Comparison of ENCODE assay signal across 13 mouse cellular contexts in genomic region chr9:68820478-68820877, GRCm38 (mm10).
A peak's percentile ranks its signal among the peaks of the same experiment; 100 is the strongest.
DNase-seq lines count a peak whose midpoint lies in the region; ATAC-seq and TF ChIP-seq lines count a peak whose summit lies in the region.
"Had no signal": no experiment of that assay in that cellular context is flagged by ENCODE, and none has a peak within 500 bp of the region (broad histone marks: within the 10 kb centered on the region; RNA-seq: fewer than 3 reads in every experiment).

No protein-coding gene starts in this region.

- no peak for TF ChIP-seq POLR2A in lung, adult 2 months (IDR thresholded peaks at IDR 0.05; ENCODE audit: borderline replicate concordance, extremely low read depth, low read depth, low read length)

- ATAC-seq in lung, embryonic 14.5 days (ENCODE audit: insufficient read depth): no peak
- no peak for ATAC-seq in liver, embryonic 12.5 days
- ATAC-seq: inflammation-experienced regulatory T-cells, adult 6 months; midbrain, embryonic 15.5 days; Patski had no signal

- H3K36me3 ChIP-seq in lung, embryonic 14.5 days (ENCODE audit: insufficient read depth): no peaks in the 10 kb centered on the region
- H3K36me3 ChIP-seq in liver, embryonic 12.5 days: no peaks in the 10 kb centered on the region
- H3K36me3 ChIP-seq: midbrain, embryonic 15.5 days; stomach, embryonic 15.5 days had no signal

- no peak overlapping the region for H3K27ac ChIP-seq in gastrocnemius, adult 2 months
- no peak overlapping the region for H3K27ac ChIP-seq in lung, embryonic 14.5 days (ENCODE audit: low read depth)
- H3K27ac ChIP-seq in liver, embryonic 12.5 days: no peak overlapping the region
- H3K27ac ChIP-seq: left cerebral cortex, adult 2 months; midbrain, embryonic 15.5 days; stomach, embryonic 15.5 days had no signal

- no peaks in the 10 kb centered on the region for H3K27me3 ChIP-seq in lung, embryonic 14.5 days (ENCODE audit: insufficient read depth, low read length)
- no peaks in the 10 kb centered on the region for H3K27me3 ChIP-seq in liver, embryonic 12.5 days (replicated peaks)
- H3K27me3 ChIP-seq: midbrain, embryonic 15.5 days; Patski; stomach, embryonic 15.5 days had no signal

- no peak overlapping the region for H3K4me3 ChIP-seq in gastrocnemius, adult 2 months
- no peak overlapping the region for H3K4me3 ChIP-seq in lung, embryonic 14.5 days (ENCODE audit: low read depth, low read length)
- H3K4me3 ChIP-seq in lung, adult 2 months (replicated peaks; ENCODE audit: extremely low read depth, low read depth, low read length): no peak overlapping the region
- H3K4me3 ChIP-seq in liver, embryonic 12.5 days: no peak overlapping the region
- H3K4me3 ChIP-seq: left cerebral cortex, adult 2 months; midbrain, embryonic 15.5 days; stomach, embryonic 15.5 days had no signal

- peak; percentile 36 for DNase-seq in gastrocnemius, adult 2 months
- no peak for DNase-seq in gastrocnemius, adult 18-20 months (ENCODE audit: low spot score)
- peak; percentile 15 for DNase-seq in lung, embryonic 14.5 days
- DNase-seq in lung, adult 2 months: no peak
- peak; percentile 95 to 96 for DNase-seq in cerebellum, postnatal 10 days
- peak; percentile 25 for DNase-seq in right cerebral cortex, postnatal 14 days
- DNase-seq in thymus, postnatal 4 days: no peak

- no peak for TF ChIP-seq CTCF in gastrocnemius, adult 2 months (IDR thresholded peaks at IDR 0.05)
- TF ChIP-seq CTCF in lung, embryonic 14.5 days (IDR thresholded peaks at IDR 0.05; ENCODE audit: low read depth): no peak
- no peak for TF ChIP-seq CTCF in lung, adult 2 months (IDR thresholded peaks at IDR 0.05; ENCODE audit: insufficient read depth, low read length)

- intact Hi-C loops in gastrocnemius, adult 2 months (cut with DNase I): no loop called here

- H3K4me2 ChIP-seq in lung, embryonic 14.5 days: no peak overlapping the region
- H3K4me2 ChIP-seq in liver, embryonic 12.5 days: no peak overlapping the region
- H3K4me2 ChIP-seq: midbrain, embryonic 15.5 days; stomach, embryonic 15.5 days had no signal

- no peaks in the 10 kb centered on the region for H3K9me3 ChIP-seq in lung, embryonic 14.5 days (ENCODE audit: low read depth, low read length)
- no peaks in the 10 kb centered on the region for H3K9me3 ChIP-seq in liver, embryonic 12.5 days (replicated peaks)
- H3K9me3 ChIP-seq: midbrain, embryonic 15.5 days; stomach, embryonic 15.5 days had no signal

- no peak overlapping the region for H3K9ac ChIP-seq in lung, embryonic 14.5 days
- H3K9ac ChIP-seq in liver, embryonic 12.5 days: no peak overlapping the region
- H3K9ac ChIP-seq: midbrain, embryonic 15.5 days; stomach, embryonic 15.5 days had no signal

- H3K4me1 ChIP-seq in lung, embryonic 14.5 days (ENCODE audit: insufficient read depth): no peaks in the 10 kb centered on the region
- no peaks in the 10 kb centered on the region for H3K4me1 ChIP-seq in lung, adult 2 months (ENCODE audit: control insufficient read depth, insufficient read depth, low read length)
- H3K4me1 ChIP-seq in liver, embryonic 12.5 days: no peaks in the 10 kb centered on the region
- H3K4me1 ChIP-seq: midbrain, embryonic 15.5 days; stomach, embryonic 15.5 days had no signal

Comparison
In these comparisons a context has a peak if more than half of its experiments do, and no peak if none do; other contexts are left out.
1. DNase-seq: peak in gastrocnemius, adult 2 months (single experiment), lung, embryonic 14.5 days (single experiment), cerebellum, postnatal 10 days (2 of 2) and right cerebral cortex, postnatal 14 days (single experiment); none in gastrocnemius, adult 18-20 months (single experiment), lung, adult 2 months (single experiment) and thymus, postnatal 4 days (single experiment).